In genomic region chr4:43058753-43059654, GRCm38 (mm10) we compare ENCODE assay signal across 8 mouse cellular contexts. TPM values are rescaled to one million over a fixed set of nuclear protein-coding genes. Genes with fewer than 3 reads are reported as not detected.
A peak's percentile ranks its signal among the peaks of the same experiment; 100 is the strongest.
DNase-seq lines count a peak whose midpoint lies in the region; ATAC-seq lines count a peak whose summit lies in the region.

Unc13b (plus strand) TSS chr4:43058953.

- H3K9me3 ChIP-seq in intestine, embryonic 14.5 days (ENCODE audit: control insufficient read depth, low read length) = no peaks in the 10 kb centered on the region
- 0 out of 2 replicates have a peak, but pooled peaks cover 3% of the 10 kb centered on the region for H3K9me3 ChIP-seq in midbrain, embryonic 10.5 days (replicated peaks)

- H3K4me2 ChIP-seq in intestine, embryonic 14.5 days (ENCODE audit: low read length) = peak within 1 kb of the TSS; percentile 93

- intact Hi-C loops in gastrocnemius, postnatal 36 days (cut with DNase I) = no loop called here
- intact Hi-C loops in left cerebral cortex, postnatal 36 days (cut with DNase I) = loop anchor here (5.0 kb wide), 1 partner anchor 188 kb away; no protein-coding TSS in a partner anchor

- ATAC-seq in intestine, embryonic 14.5 days (replicated peaks; ENCODE audit: low FRiP score, low TSS enrichment, low read depth) = peak; percentile 98

- H3K4me3 ChIP-seq in intestine, embryonic 14.5 days (ENCODE audit: low read depth, low read length) = peak within 1 kb of the TSS; percentile 52
- peak within 1 kb of the TSS; percentile 81 for H3K4me3 ChIP-seq in midbrain, embryonic 10.5 days

- peak within 1 kb of the TSS; percentile 51 for H3K9ac ChIP-seq in intestine, embryonic 14.5 days (ENCODE audit: low read length)

- peak within 1 kb of the TSS; percentile 80 for H3K27ac ChIP-seq in intestine, embryonic 14.5 days (ENCODE audit: low read depth)
- peak within 1 kb of the TSS; percentile 90 for H3K27ac ChIP-seq in midbrain, embryonic 10.5 days (replicated peaks)

- 0 out of 2 replicates have a peak, but pooled peaks cover 3% of the 10 kb centered on the region for H3K4me1 ChIP-seq in intestine, embryonic 14.5 days (replicated peaks; ENCODE audit: control insufficient read depth, insufficient read depth, low read length)
- H3K4me1 ChIP-seq in midbrain, embryonic 10.5 days = peaks cover 16% of the 10 kb centered on the region; the same call in 1 of the 2 replicates

- no peaks in the 10 kb centered on the region for H3K36me3 ChIP-seq in intestine, embryonic 14.5 days (ENCODE audit: control insufficient read depth, insufficient read depth, low read length)
- no peaks in the 10 kb centered on the region for H3K36me3 ChIP-seq in midbrain, embryonic 10.5 days

- under 1% methylated on average over 90 of the region's 90 CpGs for WGBS in intestine, embryonic 14.5 days
- under 1% methylated on average over 85 of the region's 90 CpGs for WGBS in midbrain, embryonic 10.5 days

- H3K27me3 ChIP-seq in intestine, embryonic 14.5 days (replicated peaks; ENCODE audit: control insufficient read depth, insufficient read depth, low read length) = peaks cover 26% of the 10 kb centered on the region
- H3K27me3 ChIP-seq in midbrain, embryonic 10.5 days (ENCODE audit: low read depth, poor library complexity, severe bottlenecking) = peaks cover 24% of the 10 kb centered on the region

- peak; percentile 96 for DNase-seq in adrenal gland, postnatal 25 days
- peak; percentile 91 for DNase-seq in embryo, embryonic 9.5 days (ENCODE audit: extremely low spot score)
- DNase-seq in gastrocnemius, postnatal 36 days = peak; percentile 70 to 81
- DNase-seq in intestine, embryonic 14.5 days (ENCODE audit: low spot score) = peak; percentile 92
- peak; percentile 84 to 86 for DNase-seq in left cerebral cortex, postnatal 36 days (ENCODE audit: low spot score in 2 of 2)
- DNase-seq in midbrain, embryonic 10.5 days (ENCODE audit: low spot score) = peak; percentile 93
- peak; percentile 93 for DNase-seq in right cerebral cortex, postnatal 4 days
- DNase-seq in yolk sac, embryonic 10.5 days (ENCODE audit: low spot score) = peak; percentile 95

RNA-seq across cellular contexts. Expression of gene Unc13b, which starts in this region (rescaled TPM):
- 12.4 and 13.2 TPM in 2 replicates for total RNA-seq in adrenal gland, postnatal 25 days (2021)
- total RNA-seq in gastrocnemius, postnatal 36 days (2021) = 1 to 10 TPM; 2.3 to 2.8 TPM
- polyA plus RNA-seq in intestine, embryonic 14.5 days (2014; fragmentation: Nextera tagmentation; extraction: Ambion mirVana) = 10.0 and 10.2 TPM in 2 replicates
- total RNA-seq in left cerebral cortex, postnatal 36 days (2021) = 10 to 100 TPM; 50.5 to 71.9 TPM
- 9.9 and 14.2 TPM in 2 replicates for polyA plus RNA-seq in midbrain, embryonic 10.5 days (2016; fragmentation: Nextera tagmentation; extraction: Ambion mirVana)

Comparison
In these comparisons a context has a peak if more than half of its experiments do, and no peak if none do; other contexts are left out.
1. Peak in every context shown above with its lines: DNase-seq, ATAC-seq, H3K4me3 ChIP-seq and H3K27ac ChIP-seq.